Mouse (Mus musculus) stomach, embryonic 16.5 days (tissue): ENCODE measurements around the gene Tgfbr3. TPM values are rescaled to one million over a fixed set of nuclear protein-coding genes. Genes with fewer than 3 reads are reported as not detected.

ENCODE experiments used
- ATAC-seq: fragments of 200-750 bp; cut with Nextera tagmentation; 2 replicates; pipeline ENCODE4 v1.8.0; 2017; ENCODE audit warnings: moderate number of reproducible peaks, moderate TSS enrichment; ENCODE audit not compliant: insufficient read depth, low FRiP score
- H3K27ac ChIP-seq: fragments of 300-500 bp; sonication (generic); 2 replicates; pipeline ENCODE4 v1.5.1; 2014; ENCODE audit warnings: low read length
- H3K27me3 ChIP-seq: fragments of 300-500 bp; sonication (generic); 2 replicates; pipeline ENCODE4 v1.6.1; 2014; ENCODE audit warnings: low read length, control low read depth, mixed read lengths; ENCODE audit not compliant: control insufficient read depth, insufficient read depth
- H3K36me3 ChIP-seq: fragments of 300-500 bp; sonication (generic); 2 replicates; pipeline ENCODE4 v1.6.1; 2014; ENCODE audit warnings: low read length; ENCODE audit not compliant: control insufficient read depth, insufficient read depth
- H3K4me1 ChIP-seq: fragments of 300-500 bp; sonication (generic); 2 replicates; pipeline ENCODE4 v1.6.1; 2014; ENCODE audit warnings: low read length, control low read depth, mixed read lengths; ENCODE audit not compliant: control insufficient read depth, insufficient read depth
- H3K4me2 ChIP-seq: fragments of 300-500 bp; sonication (generic); 2 replicates; pipeline ENCODE4 v1.6.1; 2014; ENCODE audit warnings: low read depth, low read length, mixed read lengths
- H3K4me3 ChIP-seq: fragments of 300-500 bp; sonication (generic); replicated peaks from 2 replicates; pipeline ENCODE4 v1.5.1; 2014; ENCODE audit warnings: mild to moderate bottlenecking, low read length
- H3K9ac ChIP-seq: fragments of 300-500 bp; sonication (generic); 2 replicates; pipeline ENCODE4 v1.6.1; 2014; ENCODE audit warnings: low read length
- H3K9me3 ChIP-seq: fragments of 300-500 bp; sonication (generic); replicated peaks from 2 replicates; pipeline ENCODE4 v1.6.1; 2016; ENCODE audit warnings: low read length, control low read depth; ENCODE audit not compliant: control insufficient read depth
- WGBS: fragments of 180-500 bp; shearing (Covaris S2); extraction: QIAGEN DNeasy Blood & Tissue Kit; methylation state at CpG from one replicate; pipeline ENCODE4 v1.1.7; 2014; 5-methylcytosine and 5-hydroxymethylcytosine counted together
- polyA plus RNA-seq: library from polyadenylated mRNA; unstranded; fragments of >200 nt; fragmentation: Nextera tagmentation; extraction: Ambion mirVana; gene quantifications from 2 replicates; pipeline ENCODE4 v1.2.1, GENCODE M21; 2015

The Tgfbr3 gene
- polyA plus RNA-seq, 1 experiment from 2014 or later, result 31.1 TPM

DNA sequence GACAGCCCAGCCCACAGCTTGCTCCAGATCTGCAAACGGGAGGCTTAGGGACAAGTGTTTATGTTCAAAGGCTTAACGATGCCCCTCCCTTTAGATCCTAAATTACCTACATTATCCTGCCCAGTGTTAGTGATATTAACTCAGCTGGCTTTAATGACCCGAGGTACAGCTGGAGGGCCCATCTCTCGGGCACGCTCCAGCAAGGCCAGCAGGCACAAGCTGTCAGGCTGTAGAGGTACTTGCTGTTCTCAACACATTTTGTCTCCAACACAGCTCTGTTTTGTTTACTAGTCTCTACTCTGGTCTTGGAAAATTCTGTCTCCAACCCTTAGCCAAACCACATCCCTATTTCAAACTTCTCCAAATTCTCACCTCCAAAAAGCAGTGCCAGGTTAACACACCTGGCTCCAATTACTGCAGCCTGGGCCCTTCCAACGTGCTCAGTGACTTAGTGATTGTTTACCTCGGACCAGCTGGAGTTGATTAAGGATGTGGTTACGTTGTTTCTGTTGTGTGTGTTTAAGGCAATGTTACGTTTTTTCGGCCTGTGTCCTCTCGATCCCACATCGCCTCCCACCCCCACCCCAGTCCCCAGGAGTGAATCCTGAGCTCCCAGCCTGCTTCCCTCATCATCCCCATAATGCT lies 93.6 kb downstream of the Tgfbr3 start:
- H3K27ac ChIP-seq, result peak overlapping the region; percentile 50
- H3K4me2 ChIP-seq, result no peak overlapping the region
- ATAC-seq, result no peak
- H3K9me3 ChIP-seq, result no peaks in the 10 kb centered on the region
- 26% methylated on average over 12 of the region's 12 CpGs for WGBS
- H3K36me3 ChIP-seq, result no peaks in the 10 kb centered on the region
- H3K4me1 ChIP-seq, result peaks cover 31% of the 10 kb centered on the region
- H3K9ac ChIP-seq, result no peak overlapping the region
- H3K27me3 ChIP-seq, result no peaks in the 10 kb centered on the region
- H3K4me3 ChIP-seq, result no peak overlapping the region

DNA sequence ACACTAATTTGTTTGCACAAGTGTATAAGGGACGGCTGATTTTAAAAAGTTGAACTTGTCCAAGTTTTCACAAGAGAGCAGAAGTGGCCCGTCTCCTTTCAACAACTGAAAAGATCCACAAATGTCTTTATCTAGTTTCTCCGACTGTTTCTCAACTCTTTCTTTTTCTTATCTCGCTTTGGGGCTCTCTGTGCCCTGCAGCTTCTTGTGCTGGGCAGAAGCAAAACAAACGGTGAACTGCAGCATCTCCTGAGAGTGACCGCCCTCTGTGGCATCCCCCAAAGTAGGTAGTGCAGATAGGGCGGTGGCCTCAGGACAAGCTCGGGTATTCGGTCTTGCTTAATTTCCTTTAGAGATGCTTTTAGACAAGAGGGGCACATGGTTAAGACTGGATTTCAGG lies 96.3 kb downstream of the Tgfbr3 start:
- H3K4me3 ChIP-seq, result no peak overlapping the region
- peaks cover 15% of the 10 kb centered on the region for H3K4me1 ChIP-seq
- H3K9me3 ChIP-seq, result no peaks in the 10 kb centered on the region
- no peak for ATAC-seq
- no peaks in the 10 kb centered on the region for H3K27me3 ChIP-seq
- no peak overlapping the region for H3K27ac ChIP-seq
- WGBS, result 65% methylated on average over 9 of the region's 9 CpGs
- no peak overlapping the region for H3K9ac ChIP-seq
- H3K4me2 ChIP-seq, result no peak overlapping the region
- no peaks in the 10 kb centered on the region for H3K36me3 ChIP-seq

DNA sequence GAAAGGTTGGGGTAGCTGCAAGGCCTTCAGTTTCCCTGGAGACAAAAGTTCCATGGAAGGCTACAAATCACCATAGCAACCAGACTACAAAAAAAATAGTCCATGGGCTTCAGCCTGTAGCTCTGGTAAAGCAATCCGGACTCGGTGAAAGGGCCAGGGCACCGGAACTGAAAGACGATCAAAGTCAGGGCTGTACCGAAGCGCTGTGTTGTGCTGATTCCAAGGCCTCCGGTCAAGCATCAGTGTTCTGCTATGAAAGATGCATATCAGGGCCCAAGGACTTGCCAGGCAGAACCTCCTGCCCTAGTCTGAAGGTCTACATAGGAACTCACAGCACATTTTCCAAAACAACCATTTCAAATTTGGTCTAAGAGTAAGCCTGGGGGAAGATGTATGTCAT lies 97.1 kb downstream of the Tgfbr3 start:
- no peak overlapping the region for H3K4me2 ChIP-seq
- H3K4me1 ChIP-seq, result peaks cover 15% of the 10 kb centered on the region
- no peak for ATAC-seq
- H3K36me3 ChIP-seq, result no peaks in the 10 kb centered on the region
- no peaks in the 10 kb centered on the region for H3K27me3 ChIP-seq
- H3K27ac ChIP-seq, result no peak overlapping the region
- no peaks in the 10 kb centered on the region for H3K9me3 ChIP-seq
- no peak overlapping the region for H3K9ac ChIP-seq
- H3K4me3 ChIP-seq, result no peak overlapping the region
- WGBS, result 91% methylated on average over 7 of the region's 7 CpGs

DNA sequence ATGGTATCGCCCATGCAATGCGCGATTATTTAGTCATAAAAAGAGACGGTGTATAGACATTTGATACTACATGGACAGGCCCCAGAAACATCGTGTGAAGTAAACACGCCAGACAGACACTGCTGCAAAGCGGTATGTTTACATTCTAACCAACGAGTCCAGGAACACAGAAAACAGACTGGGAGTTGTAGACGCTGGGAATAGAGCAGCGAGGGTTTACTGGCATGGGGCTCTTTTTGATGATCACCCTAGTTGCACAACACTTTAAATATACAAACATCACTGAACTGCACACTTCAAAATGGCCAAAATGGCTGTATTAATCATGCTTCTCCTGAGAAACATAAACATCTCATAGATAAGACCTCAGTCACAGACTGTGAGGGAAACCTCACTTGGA lies 100.9 kb downstream of the Tgfbr3 start:
- H3K27ac ChIP-seq, result peak overlapping the region; percentile 55; the same call in 1 of the 2 replicates
- no peaks in the 10 kb centered on the region for H3K36me3 ChIP-seq
- peaks cover 6% of the 10 kb centered on the region; the same call in 1 of the 2 replicates for H3K4me1 ChIP-seq
- H3K9ac ChIP-seq, result no peak overlapping the region
- no peak overlapping the region for H3K4me3 ChIP-seq
- ATAC-seq, result peak; percentile 29
- no peak overlapping the region for H3K4me2 ChIP-seq
- H3K27me3 ChIP-seq, result no peaks in the 10 kb centered on the region
- no peaks in the 10 kb centered on the region for H3K9me3 ChIP-seq
- WGBS, result 37% methylated on average over 10 of the region's 10 CpGs

DNA sequence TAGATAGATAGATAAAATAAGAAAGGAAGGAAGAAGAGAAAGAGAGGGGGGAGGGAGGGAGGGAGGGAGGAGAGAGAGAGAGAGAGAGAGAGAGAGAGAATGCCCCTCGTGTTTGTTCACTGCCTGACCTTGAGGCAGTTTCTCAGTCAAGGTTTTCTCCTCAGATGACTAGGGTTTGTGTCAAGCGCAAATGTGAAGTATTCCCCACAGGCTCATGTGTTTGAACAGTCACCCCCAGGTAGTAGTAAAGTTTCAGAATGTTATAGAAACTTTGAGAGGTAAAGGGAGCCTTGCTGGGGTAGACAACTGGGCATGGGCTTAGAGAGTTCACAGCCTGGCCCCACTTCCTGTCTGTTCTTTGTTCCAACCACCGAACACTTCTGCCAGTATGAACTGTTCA lies 103.2 kb downstream of the Tgfbr3 start:
- ATAC-seq, result no peak
- WGBS, result 83% methylated on average over 3 of the region's 3 CpGs
- Histone ChIP-seq H3K4me2 (no peak overlapping the region), H3K36me3 (no peaks in the 10 kb centered on the region), H3K9ac (no peak overlapping the region), H3K27me3 (no peaks in the 10 kb centered on the region), H3K27ac (no peak overlapping the region), H3K4me3 (no peak overlapping the region), H3K9me3 (no peaks in the 10 kb centered on the region), H3K4me1 (peaks cover 6% of the 10 kb centered on the region; the same call in 1 of the 2 replicates)

DNA sequence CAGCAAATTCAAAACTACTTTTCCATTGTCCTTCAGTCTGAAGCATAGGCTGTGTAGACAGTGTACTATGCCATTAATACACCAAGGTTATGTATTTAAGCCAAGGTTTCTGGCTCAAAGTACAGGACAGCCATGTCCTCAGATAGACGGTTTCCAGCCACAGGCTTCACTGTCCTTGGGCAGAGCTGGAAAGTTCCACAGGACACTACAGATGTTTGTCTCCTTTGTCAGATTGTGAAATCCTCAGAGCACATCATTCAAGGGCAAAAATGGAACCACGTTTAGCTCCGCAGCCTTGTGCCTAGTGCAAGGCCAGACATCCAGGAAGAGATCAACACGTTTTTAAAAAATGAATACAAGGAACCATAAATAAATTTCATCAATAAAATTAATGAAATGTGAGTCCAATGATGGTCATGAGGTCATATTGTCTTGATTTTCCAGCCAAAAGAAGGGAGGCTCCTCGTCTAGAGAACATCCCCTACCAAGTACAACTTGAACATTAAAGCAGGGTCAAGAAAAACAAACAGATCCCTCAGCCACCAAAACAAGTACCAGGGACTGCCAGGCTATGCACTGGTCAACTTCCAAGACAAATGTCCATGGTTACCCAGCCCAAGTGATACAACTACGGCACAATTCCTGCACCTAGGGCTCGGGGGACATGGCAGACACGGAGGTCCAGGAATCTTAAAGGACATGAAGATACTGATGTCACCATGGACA lies 105.1 kb downstream of the Tgfbr3 start:
- Histone ChIP-seq H3K9ac (no peak overlapping the region), H3K27ac (peak overlapping the region; percentile 26; the same call in 1 of the 2 replicates), H3K36me3 (no peaks in the 10 kb centered on the region), H3K9me3 (no peaks in the 10 kb centered on the region), H3K27me3 (no peaks in the 10 kb centered on the region), H3K4me1 (peaks cover 6% of the 10 kb centered on the region; the same call in 1 of the 2 replicates), H3K4me2 (no peak overlapping the region), H3K4me3 (no peak overlapping the region)
- WGBS, result 75% methylated on average over 8 of the region's 8 CpGs
- ATAC-seq, result no peak

- WGBS, result 54% methylated on average over 6 of the region's 6 CpGs
- no peak for ATAC-seq
- H3K9ac ChIP-seq, result no peak overlapping the region; the same call in 1 of the 2 replicates
- H3K9me3 ChIP-seq, result no peaks in the 10 kb centered on the region
- H3K4me3 ChIP-seq, result no peak overlapping the region
- H3K36me3 ChIP-seq, result no peaks in the 10 kb centered on the region
- H3K4me2 ChIP-seq, result no peak overlapping the region
- H3K27ac ChIP-seq, result no peak overlapping the region; the same call in 1 of the 2 replicates
- peaks cover 8% of the 10 kb centered on the region for H3K4me1 ChIP-seq
- no peaks in the 10 kb centered on the region for H3K27me3 ChIP-seq
Observed at GRCm38 (mm10) chr5:107183537-107183936, 105.9 kb downstream of the Tgfbr3 start.

- 91% methylated on average over 7 of the region's 7 CpGs for WGBS
Observed at GRCm38 (mm10) chr5:107182721-107183120, 106.7 kb downstream of the Tgfbr3 start.

GRCm38 (mm10) chr5:107181820-107182219 lies 107.6 kb downstream of the Tgfbr3 start:
- ATAC-seq, result no peak
- H3K9me3 ChIP-seq, result no peaks in the 10 kb centered on the region
- H3K9ac ChIP-seq, result no peak overlapping the region
- 75% methylated on average over 4 of the region's 4 CpGs for WGBS
- no peak overlapping the region for H3K4me3 ChIP-seq
- H3K36me3 ChIP-seq, result no peaks in the 10 kb centered on the region
- no peak overlapping the region for H3K4me2 ChIP-seq
- H3K27ac ChIP-seq, result no peak overlapping the region
- H3K4me1 ChIP-seq, result peaks cover 22% of the 10 kb centered on the region
- no peaks in the 10 kb centered on the region for H3K27me3 ChIP-seq

More at GRCm38 (mm10) chr5:107182721-107183120, 106.7 kb downstream of the Tgfbr3 start:
- Histone ChIP-seq H3K27me3 (no peaks in the 10 kb centered on the region), H3K9me3 (no peaks in the 10 kb centered on the region), H3K9ac (no peak overlapping the region), H3K4me2 (no peak overlapping the region), H3K4me3 (no peak overlapping the region), H3K36me3 (no peaks in the 10 kb centered on the region), H3K27ac (no peak overlapping the region), H3K4me1 (peaks cover 16% of the 10 kb centered on the region)
- no peak for ATAC-seq
